Mouse (Mus musculus) megakaryocyte, adult 5-6 weeks (primary cell): ENCODE data around the gene Dusp12. TPM values are rescaled to one million over a fixed set of nuclear protein-coding genes. Genes with fewer than 3 reads are reported as not detected.

Experiments
- total RNA-seq, 2 experiments: library from RNA; stranded (forward) in 1 of 2; stranded (reverse) in 1 of 2; fragments of 153-499, 151-499 nt in 1 of 2; fragments of 221-1000, 200-1000 nt in 1 of 2; gene quantifications; 2 replicates each; pipeline versions ENCODE4 v1.2.3 to v1.2.4; 2015 to 2017

Gene Dusp12
- total RNA-seq, 2 experiments from 2014 or later: 5.4 to 7.5 TPM

Other genes with a start within 250 kb of the Dusp12 start
- gene Olfml2b, start 241.0 kb downstream of the Dusp12 start, total RNA-seq (2015): 9.0 and 9.2 TPM in 2 replicates
- 10.8 and 16.5 TPM in 2 replicates for gene Olfml2b, start 241.0 kb downstream of the Dusp12 start, total RNA-seq (2017)
- 35.9 and 38.4 TPM in 2 replicates for gene Atf6, start 17.8 kb downstream of the Dusp12 start, total RNA-seq (2015)
- gene Atf6, start 17.8 kb downstream of the Dusp12 start, total RNA-seq (2017): 35.1 and 39.4 TPM in 2 replicates
- 1.2 TPM in 1 of 2 replicates, not detected in the other for gene Gm26620, start 475 bp downstream of the Dusp12 start, total RNA-seq (2015)
- not detected in 2 replicates for gene Gm26620, start 475 bp downstream of the Dusp12 start, total RNA-seq (2017)
- not detected in 2 replicates for gene Fcrlb, start 27.4 kb upstream of the Dusp12 start, total RNA-seq (2015)
- gene Fcrlb, start 27.4 kb upstream of the Dusp12 start, total RNA-seq (2017): not detected in 2 replicates
- 1.3 and 3.2 TPM in 2 replicates for gene Fcrla, start 42.0 kb upstream of the Dusp12 start, total RNA-seq (2015)
- 0.40 and 2.7 TPM in 2 replicates for gene Fcrla, start 42.0 kb upstream of the Dusp12 start, total RNA-seq (2017)
- 226 and 271 TPM in 2 replicates for gene Fcgr2b, start 91.0 kb upstream of the Dusp12 start, total RNA-seq (2015)
- gene Fcgr2b, start 91.0 kb upstream of the Dusp12 start, total RNA-seq (2017): 174 and 196 TPM in 2 replicates
- 34.6 and 34.8 TPM in 2 replicates for gene Fcgr4, start 133.4 kb upstream of the Dusp12 start, total RNA-seq (2015)
- gene Fcgr4, start 133.4 kb upstream of the Dusp12 start, total RNA-seq (2017): 30.0 and 47.4 TPM in 2 replicates
- gene Fcgr3, start 179.4 kb upstream of the Dusp12 start, total RNA-seq (2015): 499 and 513 TPM in 2 replicates
- 540 and 572 TPM in 2 replicates for gene Fcgr3, start 179.4 kb upstream of the Dusp12 start, total RNA-seq (2017)
- gene Cfap126, start 228.4 kb upstream of the Dusp12 start, total RNA-seq (2015): 0.91 and 1.0 TPM in 2 replicates
- gene Cfap126, start 228.4 kb upstream of the Dusp12 start, total RNA-seq (2017): 0.59 TPM in 1 of 2 replicates, not detected in the other